Mouse (Mus musculus) neural tube, embryonic 12.5 days (tissue): Measurements from ENCODE around the gene Oaz2. TPM values are rescaled to one million over a fixed set of nuclear protein-coding genes. Genes with fewer than 3 reads are reported as not detected.
"Not testable (repeated sequence)": the region's sequence is repeated elsewhere in the genome, so short reads cannot be mapped to it uniquely, and the experiment has no call there.

ENCODE experiments used
- ATAC-seq: fragments of 200-750 bp; cut with Nextera tagmentation; 2 replicates; pipeline ENCODE4 v1.8.0; 2017; ENCODE audit warnings: low read depth, mild to moderate bottlenecking, moderate TSS enrichment, moderate library complexity; ENCODE audit not compliant: low FRiP score
- H3K27ac ChIP-seq: fragments of 300-500 bp; sonication (generic); 2 replicates; pipeline ENCODE4 v1.5.1; 2016
- H3K27me3 ChIP-seq: fragments of 300-500 bp; sonication (generic); replicated peaks from 2 replicates; pipeline ENCODE4 v1.6.1; 2016; ENCODE audit warnings: mild to moderate bottlenecking
- H3K36me3 ChIP-seq: fragments of 300-500 bp; sonication (generic); 2 replicates; pipeline ENCODE4 v1.6.1; 2016; ENCODE audit warnings: mild to moderate bottlenecking
- H3K4me1 ChIP-seq: fragments of 300-500 bp; sonication (generic); 2 replicates; pipeline ENCODE4 v1.6.1; 2016
- H3K4me2 ChIP-seq: fragments of 300-500 bp; sonication (generic); replicated peaks from 2 replicates; pipeline ENCODE4 v1.6.1; 2016; ENCODE audit warnings: mild to moderate bottlenecking
- H3K4me3 ChIP-seq: fragments of 300-500 bp; sonication (generic); 2 replicates; pipeline ENCODE4 v1.5.1; 2016
- H3K9ac ChIP-seq: fragments of 300-500 bp; sonication (generic); 2 replicates; pipeline ENCODE4 v1.6.1; 2016; ENCODE audit warnings: mild to moderate bottlenecking
- H3K9me3 ChIP-seq: fragments of 300-500 bp; sonication (generic); 2 replicates; pipeline ENCODE4 v1.6.1; 2016; ENCODE audit warnings: mild to moderate bottlenecking
- WGBS: fragments of 180-500 bp; shearing (Covaris S2); methylation state at CpG from one replicate; pipeline ENCODE4 v1.1.7; 2016; 5-methylcytosine and 5-hydroxymethylcytosine counted together
- polyA plus RNA-seq: library from polyadenylated mRNA; unstranded; fragments of >200 nt; fragmentation: Nextera tagmentation; extraction: Ambion mirVana; gene quantifications from 2 replicates; pipeline ENCODE4 v1.2.1, GENCODE M21; 2016

Oaz2 gene
- polyA plus RNA-seq, 1 experiment from 2014 or later, result 331 TPM

DNA sequence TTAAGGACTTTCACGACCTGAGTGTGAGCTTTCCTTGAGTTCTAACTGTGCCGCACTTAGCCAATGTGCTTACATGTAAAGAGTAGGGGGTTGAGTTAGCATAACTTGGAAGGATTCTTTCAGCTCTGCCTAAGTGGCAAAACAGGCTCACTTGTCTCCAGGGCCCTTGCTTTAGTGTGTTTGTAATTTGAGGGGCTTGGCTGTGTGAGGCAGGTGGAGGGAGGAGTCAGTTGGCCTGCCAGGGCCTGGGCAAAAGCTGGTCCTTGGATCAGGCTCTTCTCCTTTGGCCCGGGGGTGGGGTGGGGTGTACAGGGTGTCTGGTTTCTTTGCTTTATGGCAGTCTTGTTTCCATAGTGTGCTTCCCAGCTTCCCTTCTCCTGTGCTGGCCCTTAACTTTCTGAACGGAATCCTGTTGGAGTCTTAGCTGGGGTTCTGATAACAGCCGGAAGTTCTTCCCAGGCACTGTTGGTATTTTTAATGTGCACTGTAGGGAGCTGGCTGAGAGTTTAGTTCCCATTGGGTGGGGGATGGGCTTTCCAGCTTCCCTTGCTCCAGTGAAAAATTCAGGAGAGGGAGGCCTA, 11.5 kb downstream of the Oaz2 start:
- peaks cover 34% of the 10 kb centered on the region for H3K4me1 ChIP-seq
- H3K9ac ChIP-seq, result peak overlapping the region; percentile 47
- H3K36me3 ChIP-seq, result no peaks in the 10 kb centered on the region
- no peak for ATAC-seq
- no peaks in the 10 kb centered on the region for H3K9me3 ChIP-seq
- peak overlapping the region; percentile 91 for H3K4me2 ChIP-seq
- peak overlapping the region; percentile 22 for H3K4me3 ChIP-seq
- H3K27ac ChIP-seq, result no peak overlapping the region
- 21% methylated on average over 5 of the region's 5 CpGs for WGBS
- H3K27me3 ChIP-seq, result no peaks in the 10 kb centered on the region

DNA sequence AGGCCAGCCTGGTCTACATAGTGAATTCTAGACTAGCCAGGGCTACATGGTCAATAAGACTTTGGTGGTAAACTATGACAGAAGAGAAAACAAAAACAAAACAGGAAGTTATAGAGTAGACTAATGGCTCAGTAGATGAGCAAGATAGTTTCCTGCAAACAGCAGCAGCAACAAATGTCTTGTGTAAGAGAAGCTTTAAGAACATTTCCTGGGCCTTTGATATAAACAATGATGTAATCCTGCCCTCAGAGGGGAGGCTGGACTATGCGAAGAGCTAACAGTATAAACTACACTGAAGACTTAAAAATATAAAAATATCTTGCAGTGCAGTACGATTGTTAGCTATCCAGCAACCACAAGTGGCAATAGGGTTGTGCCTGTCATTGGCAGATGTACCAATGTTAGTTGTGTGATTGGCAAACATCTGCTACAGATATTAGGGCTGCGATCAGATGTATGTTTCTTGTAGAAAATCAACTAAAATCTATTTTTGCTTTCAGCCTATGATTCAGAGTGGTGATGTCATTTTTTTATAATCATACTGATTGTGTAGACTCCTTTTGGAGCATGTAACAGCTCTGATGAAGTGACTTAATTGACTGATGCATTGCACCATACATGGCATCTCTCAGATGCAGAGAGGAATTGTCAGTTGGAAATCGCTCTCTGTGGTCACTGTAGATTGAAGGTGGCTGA, 13.3 kb downstream of the Oaz2 start:
- Histone ChIP-seq H3K9ac (no peak overlapping the region), H3K4me3 (no peak overlapping the region), H3K4me1 (peaks cover 34% of the 10 kb centered on the region), H3K27ac (no peak overlapping the region), H3K36me3 (no peaks in the 10 kb centered on the region), H3K9me3 (no peaks in the 10 kb centered on the region), H3K4me2 (no peak overlapping the region), H3K27me3 (no peaks in the 10 kb centered on the region)
- no peak for ATAC-seq
- WGBS, result 90% methylated on average over 4 of the region's 4 CpGs

DNA sequence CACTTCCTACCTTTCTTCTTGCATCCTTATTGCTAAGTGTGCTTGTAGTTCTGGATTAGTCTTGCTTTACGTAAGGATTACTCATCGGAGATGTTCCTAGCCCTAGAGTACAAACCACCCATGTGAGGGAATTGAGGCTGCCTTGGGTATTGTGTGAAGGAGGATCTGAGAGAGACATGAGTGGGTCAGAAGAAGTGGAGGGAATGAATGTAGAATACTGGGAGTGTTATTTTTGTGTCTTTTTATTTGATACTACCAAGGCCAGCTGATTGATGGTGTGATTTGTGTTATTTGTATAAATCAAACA, 13.8 kb downstream of the Oaz2 start:
- Histone ChIP-seq H3K27ac (no peak overlapping the region), H3K4me1 (peaks cover 34% of the 10 kb centered on the region), H3K27me3 (no peaks in the 10 kb centered on the region), H3K36me3 (peaks cover 5% of the 10 kb centered on the region), H3K4me3 (no peak overlapping the region), H3K4me2 (no peak overlapping the region), H3K9me3 (no peaks in the 10 kb centered on the region), H3K9ac (no peak overlapping the region)
- WGBS, result 93% methylated on average over 2 of the region's 2 CpGs
- no peak for ATAC-seq

DNA sequence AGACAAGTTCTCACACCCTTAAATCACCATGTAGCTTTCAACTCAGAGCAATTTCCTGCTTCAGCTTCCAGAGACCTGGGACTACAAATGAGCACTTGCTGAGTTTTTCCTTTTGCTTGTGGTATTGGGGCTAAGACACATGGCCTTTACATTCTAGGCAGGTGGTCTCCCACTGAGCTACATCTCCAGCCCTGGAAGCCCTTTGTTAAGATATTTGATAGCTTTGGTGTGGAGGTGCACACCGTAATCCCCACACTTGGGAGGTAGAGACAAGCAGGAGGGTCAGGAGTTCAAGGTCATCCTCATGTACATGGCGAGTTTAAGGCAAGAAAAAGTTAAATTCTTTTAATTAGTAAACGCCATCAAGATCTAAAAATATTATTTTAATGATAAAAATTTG, 14.4 kb downstream of the Oaz2 start:
- Histone ChIP-seq H3K27ac (no peak overlapping the region), H3K27me3 (no peaks in the 10 kb centered on the region), H3K4me3 (no peak overlapping the region), H3K36me3 (peaks cover 10% of the 10 kb centered on the region), H3K4me1 (peaks cover 31% of the 10 kb centered on the region), H3K9me3 (no peaks in the 10 kb centered on the region), H3K4me2 (no peak overlapping the region), H3K9ac (no peak overlapping the region)
- WGBS, result 88% methylated on average over 3 of the region's 3 CpGs
- no peak for ATAC-seq

DNA sequence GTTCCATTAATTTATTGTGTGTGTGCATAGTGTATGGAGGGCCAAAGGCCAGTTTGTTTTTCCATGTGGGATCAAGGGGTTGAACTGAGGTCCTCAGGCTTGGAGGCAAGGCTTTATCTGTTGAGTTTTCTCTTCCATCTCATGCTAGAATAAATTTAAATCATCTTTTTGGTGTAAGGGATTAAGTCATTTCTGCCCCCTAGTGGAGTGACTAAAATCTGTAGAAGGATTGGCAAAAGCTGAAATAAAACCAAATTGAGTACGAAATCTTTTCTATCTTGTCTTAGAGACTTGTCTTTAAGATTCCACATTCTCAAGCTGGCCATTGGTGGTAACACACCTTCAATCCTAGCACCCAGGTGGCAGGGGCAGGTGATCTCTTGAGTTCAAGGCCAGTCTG, 15.2 kb downstream of the Oaz2 start:
- no peak overlapping the region for H3K4me3 ChIP-seq
- H3K4me1 ChIP-seq, result peaks cover 23% of the 10 kb centered on the region
- peaks cover 17% of the 10 kb centered on the region for H3K36me3 ChIP-seq
- WGBS, result 88% methylated on average over 1 of the region's 1 CpGs
- no peak overlapping the region for H3K27ac ChIP-seq
- H3K9me3 ChIP-seq, result no peaks in the 10 kb centered on the region
- no peaks in the 10 kb centered on the region for H3K27me3 ChIP-seq
- no peak overlapping the region for H3K4me2 ChIP-seq
- no peak overlapping the region for H3K9ac ChIP-seq
- no peak for ATAC-seq

- H3K4me1 ChIP-seq, result peaks cover 6% of the 10 kb centered on the region
- no peak overlapping the region; the same call in 1 of the 2 replicates for H3K27ac ChIP-seq
- H3K9me3 ChIP-seq, result no peaks in the 10 kb centered on the region
- 93% methylated on average over 2 of the region's 2 CpGs for WGBS
- no peak overlapping the region for H3K4me3 ChIP-seq
- H3K9ac ChIP-seq, result no peak overlapping the region
- no peak for ATAC-seq
- peaks cover 26% of the 10 kb centered on the region for H3K36me3 ChIP-seq
- H3K4me2 ChIP-seq, result no peak overlapping the region
- H3K27me3 ChIP-seq, result no peaks in the 10 kb centered on the region
These were observed 16.9 kb downstream of the Oaz2 start for GRCm38 (mm10) chr9:65684704-65685103.

- H3K27ac ChIP-seq, H3K27me3 ChIP-seq, H3K9me3 ChIP-seq, H3K4me2 ChIP-seq, ATAC-seq, H3K4me3 ChIP-seq, H3K9ac ChIP-seq: not testable (repeated sequence)
- 63% methylated on average over 2 of the region's 2 CpGs for WGBS
- H3K4me1 ChIP-seq, result peaks cover 26% of the 10 kb centered on the region
- peaks cover 61% of the 10 kb centered on the region for H3K36me3 ChIP-seq
These were observed 22.1 kb downstream of the Oaz2 start for GRCm38 (mm10) chr9:65689869-65690268.

DNA sequence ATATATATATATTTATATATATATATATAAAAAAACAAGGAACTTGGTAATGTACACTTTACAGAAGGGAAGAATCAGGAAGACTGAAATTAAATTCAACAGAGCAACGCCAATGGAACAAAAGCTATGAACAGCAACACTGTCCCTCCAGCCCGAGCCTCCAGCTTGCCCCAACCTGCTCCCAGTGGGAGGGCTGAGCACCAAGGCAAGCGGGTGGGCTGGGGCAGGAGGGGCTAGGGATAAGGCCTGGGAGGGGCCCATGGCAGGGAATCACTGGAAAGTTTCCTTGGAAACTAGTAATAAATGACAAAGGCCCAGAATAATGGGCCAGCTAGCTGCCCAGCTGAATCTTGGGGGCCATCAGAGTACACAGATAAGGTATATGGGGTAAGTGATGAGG, 24.7 kb downstream of the Oaz2 start:
- Histone ChIP-seq H3K4me3 (no peak overlapping the region), H3K9me3 (no peaks in the 10 kb centered on the region), H3K4me2 (no peak overlapping the region), H3K9ac (0 out of 2 replicates have a peak overlapping the region, but pooled peaks have one; percentile 9), H3K4me1 (peaks cover 26% of the 10 kb centered on the region), H3K36me3 (peaks cover 74% of the 10 kb centered on the region), H3K27ac (no peak overlapping the region), H3K27me3 (no peaks in the 10 kb centered on the region)
- no peak for ATAC-seq
- WGBS, result 8% methylated on average over 3 of the region's 3 CpGs

- 37% methylated on average over 5 of the region's 5 CpGs for WGBS
- peaks cover 72% of the 10 kb centered on the region for H3K36me3 ChIP-seq
These were observed 25.3 kb downstream of the Oaz2 start for GRCm38 (mm10) chr9:65692959-65693603.

DNA sequence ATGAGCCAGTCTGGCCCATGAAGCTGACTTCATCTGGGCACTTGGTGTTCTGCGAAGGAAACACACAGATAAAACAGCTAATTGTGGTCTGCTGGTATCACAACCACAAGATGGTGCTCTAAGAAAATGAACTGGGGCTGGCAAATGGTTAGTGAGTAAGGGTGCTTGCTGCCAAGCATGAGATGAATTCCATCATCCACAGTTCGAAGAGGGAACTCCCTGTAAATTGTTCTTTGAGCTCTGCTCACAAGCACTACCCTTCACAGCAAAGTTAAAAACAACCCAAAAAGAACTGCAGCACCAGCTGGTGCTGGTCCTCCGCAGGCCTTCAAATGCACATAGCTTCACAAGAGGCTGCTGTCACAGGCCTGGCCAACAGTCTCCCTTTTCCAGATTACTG, 27.8 kb downstream of the Oaz2 start:
- Histone ChIP-seq H3K36me3 (peaks cover 72% of the 10 kb centered on the region), H3K9me3 (no peaks in the 10 kb centered on the region), H3K27ac (no peak overlapping the region), H3K27me3 (no peaks in the 10 kb centered on the region), H3K4me3 (no peak overlapping the region), H3K4me2 (no peak overlapping the region), H3K4me1 (peaks cover 26% of the 10 kb centered on the region), H3K9ac (no peak overlapping the region)
- 84% methylated on average over 3 of the region's 3 CpGs for WGBS
- no peak for ATAC-seq

More at GRCm38 (mm10) chr9:65692959-65693603, 25.3 kb downstream of the Oaz2 start:
- no peaks in the 10 kb centered on the region for H3K27me3 ChIP-seq
- H3K27ac ChIP-seq, result peak overlapping the region; percentile 33; the same call in 1 of the 2 replicates
- no peak overlapping the region for H3K4me2 ChIP-seq
- no peak overlapping the region for H3K4me3 ChIP-seq
- ATAC-seq, result no peak
- H3K4me1 ChIP-seq, result peaks cover 26% of the 10 kb centered on the region
- no peak overlapping the region for H3K9ac ChIP-seq
- H3K9me3 ChIP-seq, result no peaks in the 10 kb centered on the region

DNA sequence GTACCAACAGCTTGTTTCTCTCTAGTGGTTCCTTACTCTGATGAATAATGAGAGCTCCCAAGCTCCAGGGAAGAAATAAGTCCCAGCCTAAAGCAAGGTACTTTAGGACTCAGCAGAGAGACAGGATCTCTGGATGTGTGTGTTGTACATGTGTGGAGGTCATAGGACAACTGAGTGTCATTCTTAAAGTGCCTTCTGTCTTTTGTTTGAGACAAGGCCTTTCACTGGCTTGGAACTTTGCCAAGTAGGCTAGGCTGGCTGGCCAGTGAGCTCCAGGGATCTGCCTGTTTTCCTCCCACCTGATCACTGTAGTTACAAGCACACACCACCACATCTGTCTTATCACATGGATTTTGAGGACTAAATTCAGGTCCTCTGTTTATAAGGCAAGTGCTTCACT, 28.5 kb downstream of the Oaz2 start:
- Histone ChIP-seq H3K27ac (no peak overlapping the region), H3K9me3 (no peaks in the 10 kb centered on the region), H3K4me1 (peaks cover 26% of the 10 kb centered on the region), H3K4me3 (no peak overlapping the region), H3K36me3 (peaks cover 78% of the 10 kb centered on the region), H3K4me2 (no peak overlapping the region), H3K9ac (no peak overlapping the region), H3K27me3 (no peaks in the 10 kb centered on the region)
- no peak for ATAC-seq

DNA sequence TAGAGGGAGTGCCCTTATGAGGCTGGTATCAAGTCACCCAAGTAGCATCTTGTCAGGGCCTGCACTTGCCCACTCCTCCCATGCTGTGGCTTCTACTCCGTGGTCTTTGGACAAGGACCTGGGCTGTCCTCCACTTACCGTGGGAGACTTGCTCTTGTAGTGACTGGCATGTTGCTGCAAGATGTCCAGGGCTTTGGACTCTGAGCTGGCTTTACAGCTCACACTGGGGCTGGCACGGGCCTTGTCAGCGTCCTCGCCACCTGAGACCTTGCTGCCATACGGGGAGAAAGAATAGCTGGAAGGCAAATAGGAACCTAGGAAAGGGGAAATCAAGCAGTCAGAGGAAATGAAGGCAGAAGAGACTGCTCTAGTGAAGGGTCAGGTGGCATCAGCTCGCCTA, 29.6 kb downstream of the Oaz2 start:
- no peak overlapping the region for H3K27ac ChIP-seq

DNA sequence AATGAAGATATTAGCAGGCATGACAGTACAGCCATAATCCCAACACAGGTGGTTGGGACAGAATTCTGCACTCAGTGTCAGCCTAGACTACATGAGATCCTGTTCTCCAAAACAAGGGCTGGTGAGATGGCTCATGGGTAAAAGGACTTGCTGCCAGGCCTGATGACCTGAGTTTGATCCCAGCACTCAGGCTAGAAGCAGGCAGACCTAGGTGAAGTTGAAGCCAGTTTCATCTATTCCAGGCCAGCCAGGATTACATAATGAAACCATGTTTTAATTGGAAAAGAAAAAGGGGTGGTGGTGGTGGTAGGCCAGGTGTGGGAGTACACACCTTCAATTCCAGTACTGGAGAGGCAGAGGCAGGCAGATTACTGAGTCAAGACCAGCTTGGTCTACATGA, 30.2 kb downstream of the Oaz2 start:
- H3K27ac ChIP-seq, result no peak overlapping the region
- H3K4me3 ChIP-seq, result no peak overlapping the region
- H3K27me3 ChIP-seq, result no peaks in the 10 kb centered on the region
- H3K9me3 ChIP-seq, result no peaks in the 10 kb centered on the region
- H3K9ac ChIP-seq, result no peak overlapping the region
- peaks cover 13% of the 10 kb centered on the region for H3K4me1 ChIP-seq
- H3K4me2 ChIP-seq, result no peak overlapping the region
- ATAC-seq, result no peak
- peaks cover 81% of the 10 kb centered on the region for H3K36me3 ChIP-seq

More for the DNA sequence above, 29.6 kb downstream of the Oaz2 start:
- H3K9me3 ChIP-seq, result no peaks in the 10 kb centered on the region
- no peaks in the 10 kb centered on the region for H3K27me3 ChIP-seq
- H3K4me3 ChIP-seq, result no peak overlapping the region
- no peak overlapping the region for H3K4me2 ChIP-seq
- H3K9ac ChIP-seq, result no peak overlapping the region
- WGBS, result 86% methylated on average over 7 of the region's 7 CpGs
- peaks cover 80% of the 10 kb centered on the region for H3K36me3 ChIP-seq
- H3K4me1 ChIP-seq, result peaks cover 20% of the 10 kb centered on the region
- no peak for ATAC-seq
